Mouse (Mus musculus) CH12.LX (cell line): Measurements from ENCODE around the gene Pgk1. TPM values are rescaled to one million over a fixed set of nuclear protein-coding genes. Genes with fewer than 3 reads are reported as not detected.

Experiments
- DNase-seq: peaks from one replicate; pipeline ENCODE4 v3.0.0-alpha.2; 2013; ENCODE audit errors: extremely low read depth
- H3K27ac ChIP-seq: 2 replicates; pipeline ENCODE4 v1.5.1; 2012; ENCODE audit warnings: low read depth, mild to moderate bottlenecking, control low read depth, moderate library complexity; ENCODE audit not compliant: insufficient read depth
- H3K27me3 ChIP-seq: replicated peaks from 2 replicates; pipeline ENCODE3; 2012; ENCODE audit warnings: inconsistent platforms
- H3K36me3 ChIP-seq, 2 experiments: replicated peaks in 1 of 2; 2 replicates each; pipeline versions ENCODE3 to v1.6.1; 2012; ENCODE audit warnings: inconsistent platforms in 1 of 2, low read length in 1 of 2, mild to moderate bottlenecking in 1 of 2, mixed read lengths in 1 of 2, moderate library complexity in 1 of 2; ENCODE audit not compliant: control insufficient read depth in 1 of 2, insufficient read depth in 1 of 2
- H3K4me1 ChIP-seq, 2 experiments: 2 replicates each; pipeline ENCODE4 v1.6.1; 2012; ENCODE audit warnings: inconsistent platforms in 1 of 2, moderate library complexity in 1 of 2; ENCODE audit not compliant: insufficient read depth in 2 of 2, control insufficient read depth in 1 of 2
- H3K4me2 ChIP-seq: 2 replicates; pipeline ENCODE4 v1.6.1; 2012; ENCODE audit warnings: low read depth, mild to moderate bottlenecking, control low read depth; ENCODE audit not compliant: poor library complexity, insufficient read depth, severe bottlenecking
- H3K4me3 ChIP-seq, 3 experiments: fragments of 150-350 bp in 1 of 3; sonication (generic) in 1 of 3; replicated peaks in 1 of 3; 2 replicates each; pipeline versions ENCODE3 to v1.5.1; 2011 to 2012; ENCODE audit warnings: low read depth in 2 of 3, low read length in 2 of 3, mild to moderate bottlenecking in 2 of 3, moderate library complexity in 2 of 3, control low read depth in 1 of 3, improper control_type of control experiment in 1 of 3, inconsistent platforms in 1 of 3, mixed read lengths in 1 of 3; ENCODE audit not compliant: poor library complexity in 1 of 3
- H3K79me2 ChIP-seq: replicated peaks from 2 replicates; pipeline ENCODE4 v1.6.1; 2012; ENCODE audit warnings: mild to moderate bottlenecking, moderate library complexity; ENCODE audit not compliant: control insufficient read depth, poor library complexity, insufficient read depth, severe bottlenecking; ENCODE audit errors: extremely low read depth
- H3K9ac ChIP-seq: 2 replicates; pipeline ENCODE4 v1.6.1; 2012; ENCODE audit warnings: low read depth, mild to moderate bottlenecking, control low read depth, moderate library complexity; ENCODE audit not compliant: insufficient read depth
- H3K9me3 ChIP-seq: replicated peaks from 2 replicates; pipeline ENCODE3; 2012; ENCODE audit warnings: low read length, inconsistent platforms, mixed read lengths
- CHD1 ChIP-seq: IDR thresholded peaks from 2 replicates; pipeline ENCODE4 v1.6.1; 2012; ENCODE audit warnings: low read depth, low read length, improper control_type of control experiment, inconsistent platforms
- CTCF ChIP-seq, 2 experiments: IDR thresholded peaks in 1 of 2; conservative IDR thresholded peaks in 1 of 2; 2 replicates each; pipeline ENCODE4 v1.5.1; 2011 to 2012; ENCODE audit warnings: low read depth in 2 of 2, low read length in 2 of 2, improper control_type of control experiment in 1 of 2, inconsistent platforms in 1 of 2, mild to moderate bottlenecking in 1 of 2, moderate library complexity in 1 of 2
- E2F4 ChIP-seq: IDR thresholded peaks from 2 replicates; pipeline ENCODE4 v1.6.1; 2011; ENCODE audit warnings: low read depth, low read length, improper control_type of control experiment; ENCODE audit not compliant: insufficient replicate concordance
- ELF1 ChIP-seq: IDR thresholded peaks from 2 replicates; pipeline ENCODE4 v1.6.1; 2014; ENCODE audit warnings: low read depth, mild to moderate bottlenecking, inconsistent platforms, low read length, improper control_type of control experiment
- EP300 ChIP-seq: IDR thresholded peaks from 2 replicates; pipeline ENCODE4 v1.6.1; 2011; ENCODE audit warnings: low read length, improper control_type of control experiment
- GABPA ChIP-seq: IDR thresholded peaks from 2 replicates; pipeline ENCODE4 v1.6.1; 2012; ENCODE audit warnings: low read depth, low read length, improper control_type of control experiment, inconsistent platforms; ENCODE audit not compliant: insufficient replicate concordance
- IRF4 ChIP-seq: IDR thresholded peaks from 2 replicates; pipeline ENCODE4 v1.6.1; 2014; ENCODE audit warnings: low read depth, mild to moderate bottlenecking, inconsistent platforms, low read length, improper control_type of control experiment
- JUN ChIP-seq: IDR thresholded peaks from 2 replicates; pipeline ENCODE4 v1.6.1; 2011; ENCODE audit warnings: low read depth, mild to moderate bottlenecking, low read length, improper control_type of control experiment, moderate library complexity; ENCODE audit not compliant: insufficient read depth
- MAX ChIP-seq: IDR thresholded peaks from 2 replicates; pipeline ENCODE4 v1.6.1; 2011; ENCODE audit warnings: low read length, improper control_type of control experiment
- MXI1 ChIP-seq: IDR thresholded peaks from 2 replicates; pipeline ENCODE4 v1.6.1; 2011; ENCODE audit warnings: mild to moderate bottlenecking, low read depth, low read length, improper control_type of control experiment
- NELFE ChIP-seq: IDR thresholded peaks from 2 replicates; pipeline ENCODE4 v1.6.1; 2011; ENCODE audit warnings: low read depth, low read length, improper control_type of control experiment
- POLR2A ChIP-seq: IDR thresholded peaks from 2 replicates; pipeline ENCODE4 v1.6.1; 2011; ENCODE audit warnings: low read depth, mild to moderate bottlenecking, improper control_type of control experiment, low read length
- SMC3 ChIP-seq: IDR thresholded peaks from 2 replicates; pipeline ENCODE4 v1.6.1; 2011; ENCODE audit warnings: low read depth, low read length, improper control_type of control experiment
- TBP ChIP-seq: conservative IDR thresholded peaks from 2 replicates; pipeline ENCODE4 v1.6.1; 2011; ENCODE audit warnings: low read depth, low read length, improper control_type of control experiment
- ZC3H11A ChIP-seq: IDR thresholded peaks from 2 replicates; pipeline ENCODE4 v1.6.1; 2012; ENCODE audit warnings: low read depth, mild to moderate bottlenecking, inconsistent platforms, low read length, improper control_type of control experiment
- ZKSCAN1 ChIP-seq: IDR thresholded peaks from 2 replicates; pipeline ENCODE4 v1.6.1; 2012; ENCODE audit warnings: low read depth, inconsistent platforms, low read length, improper control_type of control experiment, borderline replicate concordance
- ZNF384 ChIP-seq: IDR thresholded peaks from 2 replicates; pipeline ENCODE4 v1.6.1; 2012; ENCODE audit warnings: low read depth, low read length, improper control_type of control experiment, inconsistent platforms
- dilution Hi-C: fragments of 300-500 bp; cut with MboI; formaldehyde crosslinking; loops from 2 replicates; pipeline ENCODE4 v1.14.3; 2020; ENCODE audit warnings: low sequenced_read_pairs; ENCODE audit not compliant: extremely low pct_unique_long_range_greater_than_20kb, extremely low pct_ligation_motif_present
- in situ Hi-C: fragments of 300-500 bp; cut with MboI; formaldehyde crosslinking; loops from 3 replicates; pipeline ENCODE4 v1.14.3; 2019; ENCODE audit warnings: low sequenced_read_pairs, low pct_ligation_motif_present, low pct_unique_long_range_greater_than_20kb, mixed read lengths
- polyA plus RNA-seq: library from polyadenylated mRNA; unstranded; fragments of >175 nt; gene quantifications from 2 replicates; pipeline ENCODE4 v1.2.1, GENCODE M21; 2012; ENCODE audit warnings: low read depth; ENCODE audit not compliant: insufficient read length
- total RNA-seq, 2 experiments: library from RNA; depleted of rRNA; stranded (reverse); fragments of 300-350 nt in 1 of 2; fragments of >200 nt in 1 of 2; gene quantifications; 2 replicates each; pipeline ENCODE4 v1.2.3; 2012 to 2014

Pgk1 gene
- total and polyA plus RNA-seq, 3 experiments, result 679 to 1,645 (median 1,096) TPM

- dilution Hi-C loops (no loop called here), in situ Hi-C loops (no loop called here)
- no peak overlapping the region for H3K4me3 ChIP-seq
- DNase-seq, result no peak
- TF ChIP-seq ELF1, result no peak
- no peak for TF ChIP-seq MXI1
- no peak for TF ChIP-seq E2F4
- no peak for TF ChIP-seq NELFE
- TF ChIP-seq POLR2A, result no peak
- no peak for TF ChIP-seq ZC3H11A
- no peak for TF ChIP-seq SMC3
- no peak for TF ChIP-seq TBP
- TF ChIP-seq JUN, result no peak
- TF ChIP-seq MAX, result no peak
- TF ChIP-seq GABPA, result no peak
- TF ChIP-seq ZKSCAN1, result no peak
- no peak for TF ChIP-seq EP300
- TF ChIP-seq ZNF384, result no peak
- no peak for TF ChIP-seq CHD1
- no peaks in the 10 kb centered on the region for H3K4me1 ChIP-seq
- H3K4me2 ChIP-seq, result no peak overlapping the region
- H3K79me2 ChIP-seq, result no peaks in the 10 kb centered on the region
- no peak overlapping the region for H3K27ac ChIP-seq
- H3K27me3 ChIP-seq, result no peaks in the 10 kb centered on the region
- no peaks in the 10 kb centered on the region for H3K9me3 ChIP-seq
- no peak overlapping the region for H3K9ac ChIP-seq
- H3K36me3 ChIP-seq, result no peaks in the 10 kb centered on the region
Observed at GRCm38 (mm10) chrX:106154180-106154586, 32.7 kb upstream of the Pgk1 start.

GRCm38 (mm10) chrX:106155892-106156291 lies 31.0 kb upstream of the Pgk1 start:
- TF ChIP-seq ELF1, result no peak
- TF ChIP-seq ZNF384, result no peak
- TF ChIP-seq IRF4, result no peak
- TF ChIP-seq CTCF (conservative IDR thresholded peaks at IDR 0.05 in 1 of 2, IDR thresholded peaks at IDR 0.05 in 1 of 2; ENCODE audit: low read depth in 2 of 2, low read length in 2 of 2), result no peak
- H3K9me3 ChIP-seq, result no peaks in the 10 kb centered on the region
- in situ Hi-C loops, result no loop called here
- no peak for DNase-seq
- no peak overlapping the region for H3K9ac ChIP-seq
- H3K27ac ChIP-seq, result no peak overlapping the region
- dilution Hi-C loops, result no loop called here
- no peaks in the 10 kb centered on the region for H3K4me1 ChIP-seq
- no peak overlapping the region for H3K4me2 ChIP-seq
- no peaks in the 10 kb centered on the region for H3K79me2 ChIP-seq
- H3K27me3 ChIP-seq, result no peaks in the 10 kb centered on the region
- no peak overlapping the region for H3K4me3 ChIP-seq
- no peaks in the 10 kb centered on the region for H3K36me3 ChIP-seq
